Mouse (Mus musculus) midbrain, embryonic 12.5 days (tissue): ENCODE measurements around the gene Cbfa2t2. TPM values are rescaled to one million over a fixed set of nuclear protein-coding genes. Genes with fewer than 3 reads are reported as not detected.

ENCODE experiments used
- ATAC-seq: fragments of 200-750 bp; cut with Nextera tagmentation; 2 replicates; pipeline ENCODE4 v1.8.0; 2017; ENCODE audit warnings: low read depth, moderate TSS enrichment, moderate library complexity; ENCODE audit not compliant: low FRiP score
- H3K27ac ChIP-seq: fragments of 300-500 bp; sonication (generic); replicated peaks from 2 replicates; pipeline ENCODE4 v1.5.1; 2016; ENCODE audit warnings: mild to moderate bottlenecking
- H3K27me3 ChIP-seq: fragments of 300-500 bp; sonication (generic); 2 replicates; pipeline ENCODE4 v1.6.1; 2016; ENCODE audit warnings: mild to moderate bottlenecking
- H3K36me3 ChIP-seq: fragments of 300-500 bp; sonication (generic); 2 replicates; pipeline ENCODE4 v1.6.1; 2016
- H3K4me1 ChIP-seq: fragments of 300-500 bp; sonication (generic); 2 replicates; pipeline ENCODE4 v1.6.1; 2016
- H3K4me2 ChIP-seq: fragments of 300-500 bp; sonication (generic); replicated peaks from 2 replicates; pipeline ENCODE4 v1.6.1; 2016; ENCODE audit warnings: mild to moderate bottlenecking, moderate library complexity
- H3K4me3 ChIP-seq: fragments of 300-500 bp; sonication (generic); 2 replicates; pipeline ENCODE4 v1.5.1; 2016; ENCODE audit warnings: mild to moderate bottlenecking
- H3K9ac ChIP-seq: fragments of 300-500 bp; sonication (generic); replicated peaks from 2 replicates; pipeline ENCODE4 v1.6.1; 2016; ENCODE audit warnings: mild to moderate bottlenecking, moderate library complexity
- H3K9me3 ChIP-seq: fragments of 300-500 bp; sonication (generic); 2 replicates; pipeline ENCODE4 v1.6.1; 2016; ENCODE audit warnings: mild to moderate bottlenecking
- WGBS: fragments of 180-500 bp; shearing (Covaris S2); methylation state at CpG from one replicate; pipeline ENCODE4 v1.1.7; 2016; 5-methylcytosine and 5-hydroxymethylcytosine counted together
- polyA plus RNA-seq: library from polyadenylated mRNA; unstranded; fragments of >200 nt; fragmentation: Nextera tagmentation; extraction: Ambion mirVana; gene quantifications from 2 replicates; pipeline ENCODE4 v1.2.1, GENCODE M21; 2016

The Cbfa2t2 gene
- polyA plus RNA-seq, 1 experiment from 2014 or later = 91.8 TPM

DNA sequence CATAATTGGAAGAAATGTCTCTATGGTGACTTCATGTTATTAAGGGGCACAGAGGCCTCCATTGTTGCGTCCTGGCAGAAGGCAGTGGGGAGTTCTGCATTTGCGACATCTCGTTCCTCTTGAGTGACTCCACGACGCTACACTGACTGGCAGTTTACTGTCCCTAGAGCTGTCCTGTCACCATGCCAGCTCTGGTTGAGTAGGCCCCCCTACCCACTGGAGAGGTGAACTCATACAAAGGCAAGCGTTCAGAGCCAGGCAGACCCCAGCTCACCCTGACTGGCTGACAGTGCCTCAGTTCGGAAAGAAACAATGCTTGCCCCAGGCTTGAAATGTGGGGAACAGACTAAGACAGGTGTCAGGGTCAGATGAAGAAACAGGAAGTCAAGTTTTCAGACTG is 138.0 kb downstream of the Cbfa2t2 start:
- 57% methylated on average over 7 of the region's 7 CpGs for WGBS
- no peaks in the 10 kb centered on the region for H3K36me3 ChIP-seq
- H3K9me3 ChIP-seq = no peaks in the 10 kb centered on the region
- H3K9ac ChIP-seq = no peak overlapping the region
- no peak overlapping the region for H3K27ac ChIP-seq
- H3K27me3 ChIP-seq = no peaks in the 10 kb centered on the region
- no peak overlapping the region for H3K4me2 ChIP-seq
- H3K4me1 ChIP-seq = peaks cover 27% of the 10 kb centered on the region
- H3K4me3 ChIP-seq = no peak overlapping the region
- no peak for ATAC-seq

DNA sequence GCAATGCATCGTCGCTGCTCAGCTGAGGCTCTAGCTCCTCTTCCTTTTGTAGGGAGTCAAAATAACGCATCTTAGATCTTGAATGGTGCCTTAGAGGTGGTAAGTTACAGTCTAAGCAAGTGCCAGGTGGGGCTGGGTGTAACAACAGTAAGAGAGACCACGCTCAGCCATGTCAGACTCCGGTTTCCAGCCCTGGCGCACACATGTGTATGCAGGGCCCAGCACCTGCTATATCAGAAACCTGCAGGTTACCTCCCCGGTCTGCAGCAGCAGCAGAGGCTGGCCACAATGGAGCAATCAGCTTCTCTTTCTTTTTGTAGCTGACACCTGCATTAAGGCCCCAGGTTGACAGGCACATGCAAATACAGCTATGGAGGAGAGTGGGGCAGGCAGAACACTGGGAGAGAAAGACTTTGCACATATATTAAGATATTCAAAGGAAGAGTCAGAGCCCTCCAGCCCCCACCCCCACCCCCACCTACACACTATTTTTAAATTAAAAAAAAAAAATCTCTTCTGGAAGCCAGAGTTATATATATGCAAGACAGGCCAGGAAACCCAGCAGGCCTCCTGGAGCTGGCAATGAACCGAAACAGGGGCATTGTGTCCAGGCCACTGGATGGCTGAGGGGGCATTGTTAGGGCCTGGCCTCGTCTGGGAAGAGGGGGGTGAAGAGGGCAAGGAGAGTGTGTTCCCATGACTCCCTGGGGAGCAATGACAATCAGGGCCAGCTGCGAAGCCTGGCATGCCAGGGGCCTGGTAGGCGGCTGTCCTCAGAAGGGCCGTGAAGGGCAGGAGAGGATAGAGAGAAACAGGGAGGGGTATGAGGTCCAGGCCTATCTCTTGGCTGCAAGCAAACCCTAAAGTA is 140.8 kb downstream of the Cbfa2t2 start:
- ATAC-seq = peak; percentile 86
- Histone ChIP-seq H3K27me3 (no peaks in the 10 kb centered on the region), H3K9me3 (no peaks in the 10 kb centered on the region), H3K4me3 (no peak overlapping the region), H3K36me3 (no peaks in the 10 kb centered on the region), H3K4me2 (peak overlapping the region; percentile 5; the same call in 1 of the 2 replicates), H3K4me1 (peaks cover 22% of the 10 kb centered on the region), H3K27ac (peak overlapping the region; percentile 80), H3K9ac (no peak overlapping the region; the same call in 1 of the 2 replicates)
- WGBS = 23% methylated on average over 12 of the region's 12 CpGs

GRCm38 (mm10) chr2:154577744-154578067 is 141.4 kb downstream of the Cbfa2t2 start:
- no peak overlapping the region for H3K9ac ChIP-seq
- H3K36me3 ChIP-seq = no peaks in the 10 kb centered on the region
- no peak overlapping the region for H3K4me3 ChIP-seq
- H3K27ac ChIP-seq = peak overlapping the region; percentile 80
- no peak overlapping the region for H3K4me2 ChIP-seq
- H3K9me3 ChIP-seq = no peaks in the 10 kb centered on the region
- H3K27me3 ChIP-seq = no peaks in the 10 kb centered on the region
- peaks cover 22% of the 10 kb centered on the region for H3K4me1 ChIP-seq
- no peak for ATAC-seq
- 44% methylated on average over 6 of the region's 6 CpGs for WGBS

- H3K36me3 ChIP-seq = no peaks in the 10 kb centered on the region
- H3K9me3 ChIP-seq = no peaks in the 10 kb centered on the region
- H3K27me3 ChIP-seq = no peaks in the 10 kb centered on the region
- peaks cover 32% of the 10 kb centered on the region for H3K4me1 ChIP-seq
- H3K9ac ChIP-seq = no peak overlapping the region
- H3K4me3 ChIP-seq = no peak overlapping the region
- no peak overlapping the region for H3K4me2 ChIP-seq
- no peak overlapping the region for H3K27ac ChIP-seq
- 83% methylated on average over 8 of the region's 8 CpGs for WGBS
- ATAC-seq = no peak
Measured at GRCm38 (mm10) chr2:154580586-154580985, 144.3 kb downstream of the Cbfa2t2 start.

- peaks cover 29% of the 10 kb centered on the region for H3K4me1 ChIP-seq
- no peak overlapping the region for H3K4me2 ChIP-seq
- 87% methylated on average over 1 of the region's 1 CpGs for WGBS
- H3K27ac ChIP-seq = no peak overlapping the region
- 0 out of 2 replicates have a peak, but pooled peaks cover under 1% of the 10 kb centered on the region for H3K9me3 ChIP-seq
- no peaks in the 10 kb centered on the region for H3K27me3 ChIP-seq
- 0 out of 2 replicates have a peak, but pooled peaks cover 1% of the 10 kb centered on the region for H3K36me3 ChIP-seq
- no peak overlapping the region for H3K9ac ChIP-seq
- no peak for ATAC-seq
- H3K4me3 ChIP-seq = no peak overlapping the region
Measured at GRCm38 (mm10) chr2:154581421-154581820, 145.1 kb downstream of the Cbfa2t2 start.

GRCm38 (mm10) chr2:154583906-154584872 is 147.9 kb downstream of the Cbfa2t2 start:
- 71% methylated on average over 15 of the region's 15 CpGs for WGBS
- peak; percentile 47; the same call in 1 of the 2 replicates for ATAC-seq
- Histone ChIP-seq H3K9me3 (0 out of 2 replicates have a peak, but pooled peaks cover 3% of the 10 kb centered on the region), H3K4me1 (peaks cover 13% of the 10 kb centered on the region; the same call in 1 of the 2 replicates), H3K36me3 (0 out of 2 replicates have a peak, but pooled peaks cover 8% of the 10 kb centered on the region), H3K4me3 (no peak overlapping the region), H3K27ac (no peak overlapping the region), H3K27me3 (no peaks in the 10 kb centered on the region), H3K9ac (no peak overlapping the region), H3K4me2 (no peak overlapping the region)

- no peak overlapping the region for H3K4me2 ChIP-seq
- H3K27ac ChIP-seq = no peak overlapping the region
- 0 out of 2 replicates have a peak, but pooled peaks cover 3% of the 10 kb centered on the region for H3K9me3 ChIP-seq
- ATAC-seq = no peak; the same call in 1 of the 2 replicates
- no peak overlapping the region for H3K9ac ChIP-seq
- peaks cover 13% of the 10 kb centered on the region; the same call in 1 of the 2 replicates for H3K4me1 ChIP-seq
- H3K4me3 ChIP-seq = no peak overlapping the region
- WGBS = 74% methylated on average over 17 of the region's 17 CpGs
- 0 out of 2 replicates have a peak, but pooled peaks cover 8% of the 10 kb centered on the region for H3K36me3 ChIP-seq
- H3K27me3 ChIP-seq = no peaks in the 10 kb centered on the region
Measured at GRCm38 (mm10) chr2:154584931-154585601, 148.8 kb downstream of the Cbfa2t2 start.

DNA sequence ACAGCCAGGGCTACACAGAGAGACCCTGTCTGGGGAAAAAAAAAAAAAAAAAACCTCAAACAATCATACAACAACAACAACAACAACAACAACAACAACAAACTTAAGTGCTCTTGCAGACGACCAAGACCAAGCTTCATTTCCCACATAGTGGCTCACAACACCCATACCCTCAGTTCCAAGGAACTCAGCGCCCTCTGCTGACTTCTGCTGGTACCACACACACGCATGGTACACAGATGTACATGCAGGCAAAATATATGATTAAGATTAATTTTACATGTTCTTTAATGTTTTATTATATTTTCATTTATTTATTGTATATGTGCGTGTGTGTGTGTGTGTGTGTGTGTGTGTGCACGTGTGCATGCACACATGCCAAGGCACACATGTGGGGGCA is 150.1 kb downstream of the Cbfa2t2 start:
- no peak for ATAC-seq
- Histone ChIP-seq H3K4me3 (no peak overlapping the region), H3K36me3 (0 out of 2 replicates have a peak, but pooled peaks cover 8% of the 10 kb centered on the region), H3K9me3 (0 out of 2 replicates have a peak, but pooled peaks cover 3% of the 10 kb centered on the region), H3K4me2 (no peak overlapping the region), H3K9ac (no peak overlapping the region), H3K27me3 (no peaks in the 10 kb centered on the region), H3K4me1 (peaks cover 13% of the 10 kb centered on the region; the same call in 1 of the 2 replicates), H3K27ac (no peak overlapping the region)
- WGBS = 72% methylated on average over 5 of the region's 5 CpGs

Other genes starting within 250 kb of the Cbfa2t2 start
- gene Bpifb1, start 245.7 kb upstream of the Cbfa2t2 start, polyA plus RNA-seq = not detected in 2 replicates
- gene Bpifb5, start 212.7 kb upstream of the Cbfa2t2 start, polyA plus RNA-seq = 0.22 TPM in 1 of 2 replicates, not detected in the other
- not detected in 2 replicates for gene Bpifb9a, start 178.6 kb upstream of the Cbfa2t2 start, polyA plus RNA-seq
- not detected in 2 replicates for gene Bpifb9b, start 129.3 kb upstream of the Cbfa2t2 start, polyA plus RNA-seq
- 14.3 and 15.4 TPM in 2 replicates for gene Cdk5rap1, start 63.5 kb upstream of the Cbfa2t2 start, polyA plus RNA-seq
- 7.1 and 8.6 TPM in 2 replicates for gene Snta1, start 28.4 kb upstream of the Cbfa2t2 start, polyA plus RNA-seq
- gene 1700003F12Rik, start 110.6 kb downstream of the Cbfa2t2 start, polyA plus RNA-seq = 2.2 and 3.3 TPM in 2 replicates
- gene Actl10, start 115.3 kb downstream of the Cbfa2t2 start, polyA plus RNA-seq = 0.60 and 1.1 TPM in 2 replicates
- gene Necab3, start 122.4 kb downstream of the Cbfa2t2 start, polyA plus RNA-seq = 11.9 and 12.3 TPM in 2 replicates
- gene E2f1, start 133.4 kb downstream of the Cbfa2t2 start, polyA plus RNA-seq = 36.0 and 41.1 TPM in 2 replicates
- gene Pxmp4, start 167.2 kb downstream of the Cbfa2t2 start, polyA plus RNA-seq = 9.4 and 13.8 TPM in 2 replicates
- 1.4 and 1.5 TPM in 2 replicates for gene Zfp341, start 176.8 kb downstream of the Cbfa2t2 start, polyA plus RNA-seq
- 0.54 and 0.69 TPM in 2 replicates for gene 4930519P11Rik, start 177.0 kb downstream of the Cbfa2t2 start, polyA plus RNA-seq
- 26.1 and 27.9 TPM in 2 replicates for gene Chmp4b, start 215.2 kb downstream of the Cbfa2t2 start, polyA plus RNA-seq